Mouse (Mus musculus): ENCODE results near the gene Ssh1. TPM values are rescaled to one million over a fixed set of nuclear protein-coding genes. Genes with fewer than 3 reads are reported as not detected.
A peak's percentile ranks its signal among the peaks of the same experiment; 100 is the strongest.

The Ssh1 gene
- polyA plus RNA-seq, 2 experiments: 12.0 to 24.6 TPM

DNA sequence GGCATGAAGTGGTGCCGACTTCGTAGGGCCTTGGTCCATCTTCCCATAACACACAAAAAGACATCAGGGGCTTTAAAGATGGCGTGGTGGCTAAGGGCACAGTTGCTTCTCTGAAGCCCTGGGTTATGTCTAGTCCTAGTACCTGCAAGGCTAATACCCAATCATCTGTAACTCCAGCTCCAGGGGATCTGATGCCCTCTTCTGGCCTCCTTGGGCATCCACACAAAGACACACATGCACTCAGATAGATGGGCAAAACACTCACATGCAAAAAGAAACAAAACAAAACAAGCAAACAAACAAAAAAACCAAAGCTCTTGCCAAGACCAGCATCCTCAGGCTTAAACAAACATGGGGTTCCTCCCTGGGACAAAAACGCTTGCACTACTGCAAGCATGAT is 60.2 kb downstream of the Ssh1 start:
- Histone ChIP-seq H3K27me3 (ENCODE audit: control insufficient read depth, insufficient read depth, low read length) (no peaks in the 10 kb centered on the region), H3K9me3 (ENCODE audit: control insufficient read depth, low read length) (no peaks in the 10 kb centered on the region), H3K36me3 (ENCODE audit: control insufficient read depth, insufficient read depth, low read length) (peaks cover 5% of the 10 kb centered on the region), H3K4me2 (replicated peaks; ENCODE audit: low read depth, low read length, severe bottlenecking) (no peak overlapping the region), H3K9ac (ENCODE audit: low read depth, low read length, severe bottlenecking) (no peak overlapping the region), H3K4me3 (replicated peaks; ENCODE audit: low read length) (no peak overlapping the region), H3K27ac (replicated peaks; ENCODE audit: low read depth, low read length) (no peak overlapping the region), H3K4me1 (ENCODE audit: control insufficient read depth, insufficient read depth, low read length) (peaks cover 15% of the 10 kb centered on the region)
- DNase-seq (ENCODE audit: low spot score) (no peak), ATAC-seq (ENCODE audit: low FRiP score, low read depth) (no peak)
- TF ChIP-seq POLR2A (IDR thresholded peaks at IDR 0.05; ENCODE audit: borderline replicate concordance, extremely low read depth, insufficient read depth, insufficient read length): no peak
- 87% methylated on average over 4 of the region's 4 CpGs for WGBS

DNA sequence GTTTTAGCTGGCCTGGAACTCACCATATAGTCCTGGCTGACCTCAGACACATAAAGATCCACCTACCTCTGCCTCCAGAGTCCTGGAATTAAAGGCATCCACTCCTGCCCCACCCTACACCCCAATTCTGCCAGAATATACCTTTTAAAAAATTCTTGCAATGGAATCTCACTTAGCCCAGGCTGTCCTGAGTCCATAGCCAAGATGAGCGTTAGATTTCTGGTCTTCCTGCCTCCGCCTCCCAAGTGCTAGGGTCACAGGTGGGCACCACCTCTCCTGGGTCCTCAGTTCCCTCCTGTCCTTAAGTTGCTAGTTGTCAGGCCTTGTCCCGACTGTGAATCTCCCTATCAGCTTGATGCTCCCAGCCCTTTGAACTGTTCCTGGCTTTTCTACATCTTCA is 61.4 kb downstream of the Ssh1 start:
- no peak overlapping the region for H3K27ac ChIP-seq (replicated peaks; ENCODE audit: low read depth, low read length)

DNA sequence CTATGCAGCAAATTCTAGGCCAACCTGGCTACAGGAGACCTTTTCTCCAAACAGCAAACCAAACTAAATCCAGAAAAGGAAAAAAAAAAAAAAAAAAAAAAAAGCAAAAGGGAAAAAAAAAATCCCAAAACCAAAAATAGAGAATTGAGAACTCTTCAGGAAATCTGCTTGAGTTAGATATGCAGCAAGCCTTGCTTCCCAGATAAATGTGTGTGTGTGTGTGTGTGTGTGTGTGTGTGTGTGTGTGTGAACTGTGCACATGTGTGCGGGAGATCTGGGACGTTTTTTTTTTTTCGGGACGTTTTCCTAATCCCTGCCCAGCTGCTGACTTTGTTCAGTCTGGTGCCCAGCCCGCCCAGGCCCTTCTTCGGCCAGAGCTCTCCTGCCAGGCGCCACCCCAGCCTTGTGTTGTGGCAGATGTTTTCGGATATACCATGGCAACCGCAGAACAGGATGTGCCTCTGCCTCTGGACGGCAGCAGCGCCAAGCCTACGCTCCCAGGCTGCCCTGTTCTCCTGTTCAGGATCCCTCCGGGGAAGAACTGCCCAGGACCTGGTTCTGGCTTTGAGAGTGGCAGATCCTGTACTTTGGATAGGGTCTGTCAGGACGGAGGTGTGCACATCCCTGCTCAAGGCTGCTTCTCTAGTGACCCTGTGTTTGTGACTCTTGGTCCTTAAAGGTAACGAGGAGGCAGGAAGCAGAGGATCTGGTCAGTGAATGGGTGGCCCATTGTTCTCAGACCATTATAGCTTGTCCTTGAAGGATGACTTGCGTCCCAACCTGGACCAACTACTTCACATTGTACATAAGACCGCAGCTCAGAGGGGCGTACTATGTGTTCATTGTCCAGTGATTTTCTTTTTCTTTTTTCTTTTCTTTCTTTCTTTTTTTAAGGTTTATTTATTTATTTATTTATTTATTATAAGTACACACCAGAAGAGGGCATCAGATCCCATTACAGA is 62.8 kb downstream of the Ssh1 start:
- no peak for TF ChIP-seq POLR2A (IDR thresholded peaks at IDR 0.05; ENCODE audit: borderline replicate concordance, extremely low read depth, insufficient read depth, insufficient read length)
- 31% methylated on average over 18 of the region's 18 CpGs for WGBS
- ATAC-seq (ENCODE audit: low FRiP score, low read depth): peak; percentile 60
- Histone ChIP-seq H3K9me3 (ENCODE audit: control insufficient read depth, low read length) (no peaks in the 10 kb centered on the region), H3K4me3 (replicated peaks; ENCODE audit: low read length) (no peak overlapping the region), H3K4me2 (replicated peaks; ENCODE audit: low read depth, low read length, severe bottlenecking) (0 out of 2 replicates have a peak overlapping the region, but pooled peaks have one; percentile 13), H3K36me3 (ENCODE audit: control insufficient read depth, insufficient read depth, low read length) (no peaks in the 10 kb centered on the region), H3K27ac (replicated peaks; ENCODE audit: low read depth, low read length) (peak overlapping the region; percentile 68), H3K4me1 (ENCODE audit: control insufficient read depth, insufficient read depth, low read length) (peaks cover 15% of the 10 kb centered on the region), H3K9ac (ENCODE audit: low read depth, low read length, severe bottlenecking) (peak overlapping the region; percentile 34), H3K27me3 (ENCODE audit: control insufficient read depth, insufficient read depth, low read length) (no peaks in the 10 kb centered on the region)
- DNase-seq (ENCODE audit: low spot score): peak; percentile 49

More for the DNA sequence above, 61.4 kb downstream of the Ssh1 start:
- no peak for TF ChIP-seq POLR2A (IDR thresholded peaks at IDR 0.05; ENCODE audit: borderline replicate concordance, extremely low read depth, insufficient read depth, insufficient read length)
- H3K4me3 ChIP-seq (replicated peaks; ENCODE audit: low read length): no peak overlapping the region
- no peaks in the 10 kb centered on the region; the same call in 1 of the 2 replicates for H3K36me3 ChIP-seq (ENCODE audit: control insufficient read depth, insufficient read depth, low read length)
- ATAC-seq (ENCODE audit: low FRiP score, low read depth): no peak
- H3K4me1 ChIP-seq (ENCODE audit: control insufficient read depth, insufficient read depth, low read length): peaks cover 15% of the 10 kb centered on the region
- 76% methylated on average over 3 of the region's 3 CpGs for WGBS
- no peak for DNase-seq (ENCODE audit: low spot score)
- no peaks in the 10 kb centered on the region for H3K27me3 ChIP-seq (ENCODE audit: control insufficient read depth, insufficient read depth, low read length)
- H3K9ac ChIP-seq (ENCODE audit: low read depth, low read length, severe bottlenecking): no peak overlapping the region
- no peaks in the 10 kb centered on the region for H3K9me3 ChIP-seq (ENCODE audit: control insufficient read depth, low read length)
- no peak overlapping the region for H3K4me2 ChIP-seq (replicated peaks; ENCODE audit: low read depth, low read length, severe bottlenecking)

DNA sequence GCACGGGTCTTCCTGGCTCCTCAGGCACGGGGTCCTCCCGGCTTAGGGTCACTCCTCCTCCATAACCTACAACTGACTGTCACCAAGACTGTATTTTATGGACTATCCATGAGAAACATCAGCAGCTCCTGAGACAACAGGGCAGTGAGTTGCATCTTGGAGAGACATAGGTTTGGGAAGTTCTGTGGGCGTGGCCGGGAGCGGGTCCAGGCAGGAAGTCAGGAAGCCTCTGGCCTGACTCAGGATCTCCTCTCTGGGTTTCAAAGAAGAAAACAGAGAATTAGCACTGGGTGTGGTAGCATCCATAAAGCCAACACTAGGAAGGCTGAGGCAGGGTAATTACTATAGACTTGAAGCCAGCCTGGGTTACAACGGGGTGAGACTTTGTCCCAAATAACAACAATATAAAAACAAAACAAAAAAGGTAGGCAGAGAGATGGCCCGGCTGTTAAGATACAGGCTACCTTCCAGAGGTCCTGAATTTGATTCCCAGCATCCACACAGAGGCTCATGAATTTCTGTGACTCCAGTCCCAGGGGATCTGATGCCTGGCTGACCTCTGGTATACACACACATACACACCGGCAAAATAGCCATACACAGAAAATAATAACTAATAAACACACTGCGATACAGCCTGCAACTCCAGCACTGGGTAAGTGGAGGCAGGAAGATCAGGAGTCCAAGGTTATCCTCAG is 63.6 kb downstream of the Ssh1 start:
- Histone ChIP-seq H3K36me3 (ENCODE audit: control insufficient read depth, insufficient read depth, low read length) (no peaks in the 10 kb centered on the region), H3K4me3 (replicated peaks; ENCODE audit: low read length) (no peak overlapping the region), H3K27me3 (ENCODE audit: control insufficient read depth, insufficient read depth, low read length) (no peaks in the 10 kb centered on the region), H3K9ac (ENCODE audit: low read depth, low read length, severe bottlenecking) (no peak overlapping the region; the same call in 1 of the 2 replicates), H3K4me2 (replicated peaks; ENCODE audit: low read depth, low read length, severe bottlenecking) (no peak overlapping the region), H3K4me1 (ENCODE audit: control insufficient read depth, insufficient read depth, low read length) (peaks cover 15% of the 10 kb centered on the region), H3K27ac (replicated peaks; ENCODE audit: low read depth, low read length) (no peak overlapping the region), H3K9me3 (ENCODE audit: control insufficient read depth, low read length) (no peaks in the 10 kb centered on the region)
- WGBS: 45% methylated on average over 10 of the region's 10 CpGs
- TF ChIP-seq POLR2A (IDR thresholded peaks at IDR 0.05; ENCODE audit: borderline replicate concordance, extremely low read depth, insufficient read depth, insufficient read length): no peak
- no peak for DNase-seq (ENCODE audit: low spot score)
- ATAC-seq (ENCODE audit: low FRiP score, low read depth): no peak

DNA sequence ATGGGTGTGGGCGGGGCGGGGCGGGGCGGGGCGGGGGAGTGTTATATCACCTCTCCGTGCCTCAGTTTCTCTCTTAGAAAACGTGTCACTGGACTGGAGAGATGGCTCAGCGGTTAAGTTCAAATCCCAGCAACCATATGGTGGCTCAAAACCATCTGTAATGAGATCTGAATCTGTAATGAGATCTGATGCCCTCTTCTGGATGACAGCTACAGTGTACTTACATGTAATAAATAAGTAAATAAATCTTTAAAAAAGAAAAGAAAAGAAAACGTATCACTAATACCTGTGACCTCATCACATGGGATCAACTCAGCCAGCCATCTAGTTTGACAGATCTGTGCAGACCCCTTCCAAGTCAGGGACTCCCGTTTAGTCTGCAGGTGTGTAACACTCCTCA is 64.2 kb downstream of the Ssh1 start:
- H3K4me1 ChIP-seq (ENCODE audit: control insufficient read depth, insufficient read depth, low read length): peaks cover 15% of the 10 kb centered on the region
- no peaks in the 10 kb centered on the region for H3K27me3 ChIP-seq (ENCODE audit: control insufficient read depth, insufficient read depth, low read length)
- TF ChIP-seq POLR2A (IDR thresholded peaks at IDR 0.05; ENCODE audit: borderline replicate concordance, extremely low read depth, insufficient read depth, insufficient read length): no peak
- WGBS: 68% methylated on average over 10 of the region's 10 CpGs
- no peak overlapping the region for H3K4me2 ChIP-seq (replicated peaks; ENCODE audit: low read depth, low read length, severe bottlenecking)
- H3K9ac ChIP-seq (ENCODE audit: low read depth, low read length, severe bottlenecking): no peak overlapping the region
- DNase-seq (ENCODE audit: low spot score): no peak
- H3K36me3 ChIP-seq (ENCODE audit: control insufficient read depth, insufficient read depth, low read length): no peaks in the 10 kb centered on the region
- H3K9me3 ChIP-seq (ENCODE audit: control insufficient read depth, low read length): no peaks in the 10 kb centered on the region
- H3K4me3 ChIP-seq (replicated peaks; ENCODE audit: low read length): no peak overlapping the region
- no peak for ATAC-seq (ENCODE audit: low FRiP score, low read depth)
- H3K27ac ChIP-seq (replicated peaks; ENCODE audit: low read depth, low read length): no peak overlapping the region
